ENCODE assay signal across 9 mouse cellular contexts in genomic region chr9:44581423-44581822, GRCm38 (mm10). TPM values are rescaled to one million over a fixed set of nuclear protein-coding genes. Genes with fewer than 3 reads are reported as not detected.
DNase-seq lines count a peak whose midpoint lies in the region; ATAC-seq lines count a peak whose summit lies in the region.
"Had no signal": no experiment of that assay in that cellular context is flagged by ENCODE, and none has a peak within 500 bp of the region (broad histone marks: within the 10 kb centered on the region; RNA-seq: fewer than 3 reads in every experiment).

No protein-coding gene starts in this region.

- ATAC-seq in hematopoietic stem cell, adult 5-6 weeks (replicated peaks in 1 of 2; ENCODE audit: insufficient read depth in 1 of 2, low FRiP score in 2 of 2, low TSS enrichment in 1 of 2, low read depth in 1 of 2, poor library complexity in 2 of 2, severe bottlenecking in 2 of 2): peak; percentile 25 to 39; a peak in 1 of 4 replicates
- peak; percentile 61 for ATAC-seq in neutrophil, adult 5-6 weeks (ENCODE audit: extremely low read depth, insufficient number of reproducible peaks, low FRiP score, poor library complexity, severe bottlenecking)

- peak; percentile 82 for DNase-seq in A20 (ENCODE audit: low read depth, low spot score)
- peak; percentile 87 for DNase-seq in CD4-positive helper T cell, adult 2 months (ENCODE audit: low read depth, low spot score)
- no peak for DNase-seq in adrenal gland, adult 2 months
- DNase-seq in embryo, embryonic 10 days (ENCODE audit: low spot score): no peak
- no peak for DNase-seq in cerebellum, postnatal 25 days
- DNase-seq: heart, postnatal 36 days had no signal

RNA-seq across cellular contexts. Expression of gene Cxcr5, which starts 19.7 kb away (rescaled TPM):
- 0.06 and 0.69 TPM in 2 replicates for total RNA-seq in hematopoietic stem cell, adult 5-6 weeks (2017)
- total RNA-seq in neutrophil, adult 5-6 weeks (2017): 207 and 222 TPM in 2 replicates
- total RNA-seq in adrenal gland, adult 2 months (2021): under 1 TPM in 1 of 2 experiments, not detected in 1; 0.17 TPM
- 0.15 and 0.26 TPM in 2 replicates for polyA plus RNA-seq in adrenal gland, adult 2 months (2012; rRNA removed)
- polyA plus RNA-seq: midbrain, embryonic 12.5 days had no signal

RNA-seq across cellular contexts. Expression of gene Ddx6, which starts 23.3 kb away (rescaled TPM):
- total RNA-seq in hematopoietic stem cell, adult 5-6 weeks (2017): 131 and 147 TPM in 2 replicates
- 301 and 311 TPM in 2 replicates for total RNA-seq in neutrophil, adult 5-6 weeks (2017)
- 100 to 1,000 TPM; 114 to 121 TPM for total RNA-seq in adrenal gland, adult 2 months (2021)
- 7.2 and 9.1 TPM in 2 replicates for polyA plus RNA-seq in adrenal gland, adult 2 months (2012; rRNA removed)

Comparison
In these comparisons a context has a peak if more than half of its experiments do, and no peak if none do; other contexts are left out.
1. DNase-seq: peak in A20 (single experiment) and CD4-positive helper T cell, adult 2 months (single experiment); none in adrenal gland, adult 2 months (single experiment), embryo, embryonic 10 days (single experiment) and cerebellum, postnatal 25 days (0 of 2).
2. RNA of gene Cxcr5, which starts 19.7 kb away (total RNA-seq): 207 to 222 TPM in neutrophil, adult 5-6 weeks; 0.06 to 0.69 TPM in hematopoietic stem cell, adult 5-6 weeks and 0.17 TPM in adrenal gland, adult 2 months; every median in the first group is over 100 times any median in the second.